ENCODE assay signal across 8 mouse cellular contexts in the genomic region with DNA sequence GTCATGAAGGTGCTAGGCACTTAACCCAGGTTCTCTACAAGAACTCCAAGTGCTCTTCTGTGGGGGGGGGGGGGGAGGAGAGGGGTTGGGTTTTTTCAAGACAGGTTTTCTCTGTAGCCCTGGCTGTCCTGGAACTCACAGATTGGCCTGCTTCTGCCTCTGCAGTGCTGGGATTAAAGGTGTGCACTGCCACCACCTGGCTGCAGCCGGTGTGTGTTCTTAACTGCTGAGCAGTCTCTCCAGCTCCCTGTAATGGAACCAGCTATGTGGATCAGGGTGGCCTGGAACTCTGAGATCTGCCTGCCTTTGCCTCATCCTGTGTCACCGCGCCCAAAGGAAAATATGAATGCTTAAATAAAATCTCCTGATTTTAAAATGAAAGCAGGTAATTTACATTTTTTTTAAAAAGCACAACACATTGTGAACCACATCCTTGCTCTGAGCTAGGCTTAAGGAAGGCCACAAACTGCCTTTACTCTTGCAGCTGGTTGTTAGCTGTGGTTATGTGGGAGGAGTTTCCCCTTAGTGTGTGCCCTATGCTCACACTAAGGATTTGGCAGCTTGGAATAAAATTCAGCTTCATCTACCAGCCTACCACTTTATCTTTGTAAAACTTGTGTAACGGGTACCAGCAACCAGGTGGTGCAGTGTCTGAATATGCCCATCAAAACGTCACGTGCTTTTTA.
DNase-seq lines count a peak whose midpoint lies in the region; ATAC-seq lines count a peak whose summit lies in the region.
"Had no signal": no experiment of that assay in that cellular context is flagged by ENCODE, and none has a peak within 500 bp of the region (broad histone marks: within the 10 kb centered on the region; RNA-seq: fewer than 3 reads in every experiment).

No protein-coding gene starts in this region.

- no peaks in the 10 kb centered on the region for H3K36me3 ChIP-seq in midbrain, embryonic 14.5 days (ENCODE audit: control insufficient read depth, insufficient read depth, low read length)
- no peaks in the 10 kb centered on the region for H3K36me3 ChIP-seq in midbrain, embryonic 15.5 days (replicated peaks)
- H3K36me3 ChIP-seq: liver, embryonic 15.5 days had no signal

- no peaks in the 10 kb centered on the region for H3K27me3 ChIP-seq in midbrain, embryonic 14.5 days (ENCODE audit: control insufficient read depth, insufficient read depth, low read length)
- H3K27me3 ChIP-seq in midbrain, embryonic 15.5 days (replicated peaks), result no peaks in the 10 kb centered on the region

- no peak overlapping the region for H3K9ac ChIP-seq in midbrain, embryonic 14.5 days (replicated peaks; ENCODE audit: low read length)
- no peak overlapping the region for H3K9ac ChIP-seq in midbrain, embryonic 15.5 days
- H3K9ac ChIP-seq: liver, embryonic 15.5 days had no signal

- no peak overlapping the region for H3K27ac ChIP-seq in midbrain, embryonic 14.5 days (replicated peaks; ENCODE audit: low read depth, low read length)
- H3K27ac ChIP-seq in midbrain, embryonic 15.5 days, result no peak overlapping the region
- H3K27ac ChIP-seq: liver, embryonic 15.5 days had no signal

- H3K4me2 ChIP-seq in midbrain, embryonic 14.5 days (ENCODE audit: low read length), result no peak overlapping the region
- H3K4me2 ChIP-seq in midbrain, embryonic 15.5 days, result no peak overlapping the region

- peak; percentile 77 for DNase-seq in midbrain, embryonic 14.5 days
- peak; percentile 66 for DNase-seq in adipocyte (ENCODE audit: low spot score)
- peak; percentile 60 for DNase-seq in lung, postnatal 10 days
- peak; percentile 67 to 69 for DNase-seq in thymus, postnatal 36 days
- DNase-seq in c-Kit-positive CD71-positive TER-119-positive erythroid progenitor cells, embryonic 14.5 days (ENCODE audit: low spot score), result no peak

- peaks cover 36% of the 10 kb centered on the region for H3K4me1 ChIP-seq in midbrain, embryonic 14.5 days (ENCODE audit: control insufficient read depth, insufficient read depth, low read length)
- H3K4me1 ChIP-seq in midbrain, embryonic 15.5 days, result peaks cover 38% of the 10 kb centered on the region

- H3K4me3 ChIP-seq in midbrain, embryonic 14.5 days (replicated peaks; ENCODE audit: low read depth, low read length), result no peak overlapping the region
- H3K4me3 ChIP-seq in midbrain, embryonic 15.5 days, result no peak overlapping the region
- H3K4me3 ChIP-seq: liver, embryonic 15.5 days had no signal

- WGBS in midbrain, embryonic 14.5 days, result 78% methylated on average over 6 of the region's 6 CpGs
- WGBS in midbrain, embryonic 15.5 days, result 80% methylated on average over 6 of the region's 6 CpGs

- no peak for ATAC-seq in midbrain, embryonic 14.5 days (ENCODE audit: low FRiP score, low TSS enrichment)
- ATAC-seq in midbrain, embryonic 15.5 days (replicated peaks), result no peak; the same call in 1 of the 2 replicates
- peak; percentile 56 to 69; a peak in 2 of 4 replicates for ATAC-seq in hematopoietic stem cell, adult 5-6 weeks (replicated peaks in 1 of 2; ENCODE audit: insufficient read depth in 1 of 2, low FRiP score in 2 of 2, low TSS enrichment in 1 of 2, low read depth in 1 of 2, poor library complexity in 2 of 2, severe bottlenecking in 2 of 2)

- H3K9me3 ChIP-seq in midbrain, embryonic 14.5 days (ENCODE audit: control insufficient read depth, low read length), result no peaks in the 10 kb centered on the region
- H3K9me3 ChIP-seq in midbrain, embryonic 15.5 days, result no peaks in the 10 kb centered on the region
- H3K9me3 ChIP-seq: liver, embryonic 15.5 days had no signal

Comparison
In these comparisons a context has a peak if more than half of its experiments do, and no peak if none do; other contexts are left out.
1. ATAC-seq: peak in hematopoietic stem cell, adult 5-6 weeks (2 of 2); none in midbrain, embryonic 14.5 days (single experiment) and midbrain, embryonic 15.5 days (single experiment).